Mouse (Mus musculus) liver, adult 2 months (tissue): ENCODE results near the gene Mxra8. TPM values are rescaled to one million over a fixed set of nuclear protein-coding genes. Genes with fewer than 3 reads are reported as not detected.

Experiments
- DNase-seq: peaks from one replicate; pipeline ENCODE4 v3.0.0-alpha.2; 2011; ENCODE audit warnings: low read depth, low spot score; ENCODE audit errors: extremely low read depth
- H3K27ac ChIP-seq: fragments of 200-500 bp; replicated peaks from 2 replicates; pipeline ENCODE4 v1.5.1; 2012; ENCODE audit warnings: low read depth, mild to moderate bottlenecking, control low read depth, inconsistent platforms, low read length; ENCODE audit not compliant: insufficient read depth
- H3K27me3 ChIP-seq: fragments of 200-500 bp; 2 replicates; pipeline ENCODE4 v1.6.1; 2012; ENCODE audit warnings: mild to moderate bottlenecking, moderate library complexity, low read length, inconsistent platforms; ENCODE audit not compliant: control insufficient read depth, insufficient read depth
- H3K36me3 ChIP-seq: fragments of 200-500 bp; 2 replicates; pipeline ENCODE4 v1.6.1; 2012; ENCODE audit warnings: low read length, inconsistent platforms; ENCODE audit not compliant: control insufficient read depth, insufficient read depth
- H3K4me1 ChIP-seq: fragments of 200-500 bp; 2 replicates; pipeline ENCODE4 v1.6.1; 2011; ENCODE audit warnings: low read length; ENCODE audit not compliant: control insufficient read depth, insufficient read depth
- H3K4me3 ChIP-seq: fragments of 200-500 bp; 2 replicates; pipeline ENCODE4 v1.5.1; 2011; ENCODE audit warnings: low read depth, mild to moderate bottlenecking, control low read depth, low read length, moderate library complexity; ENCODE audit not compliant: insufficient read depth
- H3K79me2 ChIP-seq: fragments of 200-500 bp; 2 replicates; pipeline ENCODE4 v1.6.1; 2012; ENCODE audit warnings: inconsistent platforms, mild to moderate bottlenecking, low read length, moderate library complexity; ENCODE audit not compliant: control insufficient read depth, insufficient read depth
- H3K9ac ChIP-seq: fragments of 200-500 bp; 2 replicates; pipeline ENCODE4 v1.6.1; 2012; ENCODE audit warnings: low read depth, mild to moderate bottlenecking, control low read depth, inconsistent platforms, low read length
- CTCF ChIP-seq: fragments of 200-500 bp; IDR thresholded peaks from 2 replicates; pipeline ENCODE4 v1.5.1; 2011; ENCODE audit warnings: low read depth, low read length, control low read depth
- POLR2A ChIP-seq: fragments of 200-500 bp; IDR thresholded peaks from 2 replicates; pipeline ENCODE4 v1.6.1; 2011; ENCODE audit warnings: low read length, control low read depth; ENCODE audit not compliant: insufficient read depth; ENCODE audit errors: extremely low read depth
- WGBS: fragments of 180-500 bp; shearing (Covaris S2); methylation state at CpG from one replicate; pipeline ENCODE4 v1.1.7; 2018; 5-methylcytosine and 5-hydroxymethylcytosine counted together
- polyA plus RNA-seq: library from polyadenylated mRNA; depleted of rRNA; stranded (reverse); fragments of >200 nt; gene quantifications from 2 replicates; pipeline ENCODE4 v1.2.3, GENCODE M21; 2012
- total RNA-seq: library from RNA; depleted of rRNA; stranded (reverse); fragments of >200 nt; gene quantifications from 2 replicates; pipeline ENCODE4 v1.2.3, GENCODE M21; 2014

Mxra8 gene
- total and polyA plus RNA-seq, 2 experiments: 8.8 to 15.4 TPM

- Histone ChIP-seq H3K27me3 (no peaks in the 10 kb centered on the region), H3K9ac (no peak overlapping the region), H3K36me3 (peaks cover 10% of the 10 kb centered on the region), H3K79me2 (peaks cover 6% of the 10 kb centered on the region; the same call in 1 of the 2 replicates), H3K4me3 (no peak overlapping the region), H3K27ac (no peak overlapping the region), H3K4me1 (peaks cover 10% of the 10 kb centered on the region)
- TF ChIP-seq CTCF: no peak
- no peak for TF ChIP-seq POLR2A
- no peak for DNase-seq
- 76% methylated on average over 7 of the region's 7 CpGs for WGBS
These were observed 31.9 kb downstream of the Mxra8 start for GRCm38 (mm10) chr4:155871404-155871803.

- TF ChIP-seq CTCF: no peak
- WGBS: 78% methylated on average over 3 of the region's 3 CpGs
- Histone ChIP-seq H3K79me2 (no peaks in the 10 kb centered on the region), H3K4me1 (no peaks in the 10 kb centered on the region), H3K4me3 (no peak overlapping the region), H3K27me3 (no peaks in the 10 kb centered on the region), H3K36me3 (peaks cover 14% of the 10 kb centered on the region; the same call in 1 of the 2 replicates), H3K27ac (peak overlapping the region; percentile 38; the same call in 1 of the 2 replicates), H3K9ac (peak overlapping the region; percentile 17; the same call in 1 of the 2 replicates)
- DNase-seq: no peak
These were observed 44.1 kb downstream of the Mxra8 start for GRCm38 (mm10) chr4:155883587-155883986.

GRCm38 (mm10) chr4:155886330-155886729 lies 46.9 kb downstream of the Mxra8 start:
- Histone ChIP-seq H3K4me3 (no peak overlapping the region), H3K27ac (no peak overlapping the region), H3K79me2 (no peaks in the 10 kb centered on the region), H3K4me1 (no peaks in the 10 kb centered on the region), H3K9ac (no peak overlapping the region), H3K36me3 (peaks cover 14% of the 10 kb centered on the region; the same call in 1 of the 2 replicates), H3K27me3 (no peaks in the 10 kb centered on the region)
- TF ChIP-seq POLR2A: no peak
- no peak for TF ChIP-seq CTCF
- WGBS: 91% methylated on average over 5 of the region's 5 CpGs
- no peak for DNase-seq

- Histone ChIP-seq H3K9ac (no peak overlapping the region), H3K4me3 (no peak overlapping the region), H3K36me3 (peaks cover 14% of the 10 kb centered on the region; the same call in 1 of the 2 replicates), H3K27ac (no peak overlapping the region), H3K79me2 (no peaks in the 10 kb centered on the region), H3K4me1 (no peaks in the 10 kb centered on the region), H3K27me3 (no peaks in the 10 kb centered on the region)
- DNase-seq: no peak
- TF ChIP-seq POLR2A (no peak), CTCF (no peak)
- WGBS: 94% methylated on average over 10 of the region's 10 CpGs
These were observed 48.2 kb downstream of the Mxra8 start for GRCm38 (mm10) chr4:155887674-155888073.

GRCm38 (mm10) chr4:155888181-155888580 lies 48.7 kb downstream of the Mxra8 start:
- Histone ChIP-seq H3K4me1 (peaks cover under 1% of the 10 kb centered on the region; the same call in 1 of the 2 replicates), H3K36me3 (peaks cover 14% of the 10 kb centered on the region; the same call in 1 of the 2 replicates), H3K27ac (no peak overlapping the region), H3K9ac (no peak overlapping the region), H3K79me2 (peaks cover 3% of the 10 kb centered on the region; the same call in 1 of the 2 replicates), H3K4me3 (no peak overlapping the region), H3K27me3 (no peaks in the 10 kb centered on the region)
- no peak for DNase-seq
- TF ChIP-seq CTCF: no peak
- no peak for TF ChIP-seq POLR2A
- whole genome bisulfite sequencing: 96% methylated on average over 9 of the region's 9 CpGs

- no peak for TF ChIP-seq POLR2A
- peaks cover 14% of the 10 kb centered on the region; the same call in 1 of the 2 replicates for H3K36me3 ChIP-seq
- 95% methylated on average over 5 of the region's 5 CpGs for WGBS
These were observed 49.8 kb downstream of the Mxra8 start for GRCm38 (mm10) chr4:155889316-155889715.

More at GRCm38 (mm10) chr4:155889316-155889715, 49.8 kb downstream of the Mxra8 start:
- Histone ChIP-seq H3K4me3 (no peak overlapping the region), H3K27me3 (no peaks in the 10 kb centered on the region), H3K79me2 (peaks cover 4% of the 10 kb centered on the region; the same call in 1 of the 2 replicates), H3K9ac (no peak overlapping the region), H3K27ac (no peak overlapping the region), H3K4me1 (peaks cover 3% of the 10 kb centered on the region; the same call in 1 of the 2 replicates)
- no peak for DNase-seq
